Mouse (Mus musculus) intestine, postnatal 0 days (tissue): ENCODE results near the gene Pon2. TPM values are rescaled to one million over a fixed set of nuclear protein-coding genes. Genes with fewer than 3 reads are reported as not detected.

ENCODE experiments used
- ATAC-seq: fragments of 200-750 bp; cut with Nextera tagmentation; 2 replicates; pipeline ENCODE4 v1.8.0; 2017; ENCODE audit warnings: mild to moderate bottlenecking, moderate TSS enrichment, moderate library complexity
- H3K27ac ChIP-seq: fragments of 300-500 bp; sonication (generic); 2 replicates; pipeline ENCODE4 v1.5.1; 2014; ENCODE audit warnings: mild to moderate bottlenecking, low read depth, low read length, moderate library complexity
- H3K27me3 ChIP-seq: fragments of 300-500 bp; sonication (generic); replicated peaks from 2 replicates; pipeline ENCODE4 v1.6.1; 2014; ENCODE audit warnings: low read length, mixed read lengths; ENCODE audit not compliant: control insufficient read depth, insufficient read depth
- H3K36me3 ChIP-seq: fragments of 300-500 bp; sonication (generic); 2 replicates; pipeline ENCODE4 v1.6.1; 2014; ENCODE audit warnings: mild to moderate bottlenecking, moderate library complexity; ENCODE audit not compliant: control insufficient read depth, insufficient read depth
- H3K4me1 ChIP-seq: fragments of 300-500 bp; sonication (generic); replicated peaks from 2 replicates; pipeline ENCODE4 v1.6.1; 2014; ENCODE audit warnings: antibody characterized with exemption, low read length, mixed read lengths; ENCODE audit not compliant: control insufficient read depth, insufficient read depth
- H3K4me2 ChIP-seq: fragments of 300-500 bp; sonication (generic); replicated peaks from 2 replicates; pipeline ENCODE4 v1.6.1; 2014; ENCODE audit warnings: low read depth, mild to moderate bottlenecking, moderate library complexity
- H3K4me3 ChIP-seq: fragments of 300-500 bp; sonication (generic); 2 replicates; pipeline ENCODE4 v1.5.1; 2014; ENCODE audit warnings: low read depth, low read length
- H3K9ac ChIP-seq: fragments of 300-500 bp; sonication (generic); 2 replicates; pipeline ENCODE4 v1.6.1; 2014; ENCODE audit warnings: mild to moderate bottlenecking, low read depth, low read length
- H3K9me3 ChIP-seq: fragments of 300-500 bp; sonication (generic); 2 replicates; pipeline ENCODE4 v1.6.1; 2016; ENCODE audit warnings: mixed run types; ENCODE audit not compliant: control insufficient read depth
- CTCF ChIP-seq: sonication (generic); IDR thresholded peaks from 2 replicates; pipeline ENCODE4 v1.5.1; 2016; ENCODE audit warnings: low read depth, mild to moderate bottlenecking, control low read depth, antibody characterized with exemption, moderate library complexity
- WGBS: fragments of 180-500 bp; shearing (Covaris S2); extraction: QIAGEN DNeasy Blood & Tissue Kit; methylation state at CpG from one replicate; pipeline ENCODE4 v1.1.7; 2014; 5-methylcytosine and 5-hydroxymethylcytosine counted together
- polyA plus RNA-seq: library from polyadenylated mRNA; unstranded; fragments of >200 nt; fragmentation: Nextera tagmentation; extraction: Ambion mirVana; gene quantifications from 2 replicates; pipeline ENCODE4 v1.2.1, GENCODE M21; 2015

Gene Pon2
- polyA plus RNA-seq, 1 experiment from 2014 or later = 179 TPM

- Histone ChIP-seq H3K27ac (peak overlapping the region; percentile 57), H3K36me3 (peaks cover 18% of the 10 kb centered on the region; the same call in 1 of the 2 replicates), H3K4me1 (no peaks in the 10 kb centered on the region; the same call in none of the 2 replicates), H3K9me3 (no peaks in the 10 kb centered on the region), H3K4me2 (no peak overlapping the region), H3K9ac (no peak overlapping the region), H3K27me3 (no peaks in the 10 kb centered on the region), H3K4me3 (no peak overlapping the region)
- TF ChIP-seq CTCF = no peak
- WGBS = 83% methylated on average over 7 of the region's 7 CpGs
- no peak for ATAC-seq
Measured at GRCm38 (mm10) chr6:5282418-5282817, 15.8 kb downstream of the Pon2 start.

- Histone ChIP-seq H3K9ac (no peak overlapping the region), H3K9me3 (no peaks in the 10 kb centered on the region), H3K27ac (peak overlapping the region; percentile 68), H3K4me2 (no peak overlapping the region), H3K4me3 (no peak overlapping the region), H3K36me3 (peaks cover 31% of the 10 kb centered on the region), H3K4me1 (no peaks in the 10 kb centered on the region; the same call in 1 of the 2 replicates), H3K27me3 (no peaks in the 10 kb centered on the region)
- no peak for TF ChIP-seq CTCF
- ATAC-seq = peak; percentile 75
- WGBS = 52% methylated on average over 6 of the region's 6 CpGs
Measured at GRCm38 (mm10) chr6:5280576-5281305, 17.5 kb downstream of the Pon2 start.

- H3K4me3 ChIP-seq = no peak overlapping the region
- H3K9me3 ChIP-seq = no peaks in the 10 kb centered on the region
- ATAC-seq = no peak
- H3K36me3 ChIP-seq = peaks cover 57% of the 10 kb centered on the region
- H3K4me1 ChIP-seq = no peaks in the 10 kb centered on the region; the same call in 1 of the 2 replicates
- H3K27me3 ChIP-seq = no peaks in the 10 kb centered on the region
- H3K4me2 ChIP-seq = no peak overlapping the region
- no peak overlapping the region for H3K27ac ChIP-seq
- WGBS = 53% methylated on average over 5 of the region's 5 CpGs
- H3K9ac ChIP-seq = no peak overlapping the region
- no peak for TF ChIP-seq CTCF
Measured at GRCm38 (mm10) chr6:5277972-5278371, 20.3 kb downstream of the Pon2 start.

- Histone ChIP-seq H3K27me3 (no peaks in the 10 kb centered on the region), H3K4me1 (no peaks in the 10 kb centered on the region), H3K36me3 (peaks cover 70% of the 10 kb centered on the region), H3K27ac (no peak overlapping the region), H3K4me3 (no peak overlapping the region), H3K4me2 (no peak overlapping the region), H3K9ac (no peak overlapping the region), H3K9me3 (no peaks in the 10 kb centered on the region)
- WGBS = 87% methylated on average over 6 of the region's 6 CpGs
- TF ChIP-seq CTCF = no peak
- ATAC-seq = no peak
Measured at GRCm38 (mm10) chr6:5269641-5270040, 28.6 kb downstream of the Pon2 start.

- no peak overlapping the region for H3K9ac ChIP-seq
- H3K36me3 ChIP-seq = peaks cover 52% of the 10 kb centered on the region
- H3K4me3 ChIP-seq = no peak overlapping the region
- no peaks in the 10 kb centered on the region for H3K27me3 ChIP-seq
- 78% methylated on average over 8 of the region's 8 CpGs for WGBS
- no peaks in the 10 kb centered on the region for H3K4me1 ChIP-seq
- H3K9me3 ChIP-seq = no peaks in the 10 kb centered on the region
- no peak overlapping the region for H3K27ac ChIP-seq
- ATAC-seq = no peak
- no peak overlapping the region for H3K4me2 ChIP-seq
- TF ChIP-seq CTCF = no peak
Measured at GRCm38 (mm10) chr6:5264793-5265192, 33.5 kb downstream of the Pon2 start.

GRCm38 (mm10) chr6:5263250-5263999 is 34.8 kb downstream of the Pon2 start:
- Histone ChIP-seq H3K4me1 (no peaks in the 10 kb centered on the region), H3K9ac (no peak overlapping the region), H3K4me3 (no peak overlapping the region), H3K4me2 (no peak overlapping the region), H3K36me3 (peaks cover 44% of the 10 kb centered on the region), H3K27me3 (no peaks in the 10 kb centered on the region), H3K27ac (no peak overlapping the region), H3K9me3 (no peaks in the 10 kb centered on the region)
- WGBS = 67% methylated on average over 8 of the region's 8 CpGs
- no peak for TF ChIP-seq CTCF
- ATAC-seq = no peak
